Mouse (Mus musculus) heart, postnatal 14 days (tissue): ENCODE measurements around the gene Lgals4. TPM values are rescaled to one million over a fixed set of nuclear protein-coding genes. Genes with fewer than 3 reads are reported as not detected.

Experiments
- DNase-seq, 2 experiments: peaks; one replicate each; pipeline ENCODE4 v3.0.0; 2021 to 2022
- intact Hi-C: fragments of 180-260 bp; cut with DNase I; formaldehyde crosslinking; loops from one replicate; pipeline ENCODE4 v1.15.1; 2025
- total RNA-seq, 2 experiments: library from RNA; stranded (reverse); gene quantifications; 2 replicates each; pipeline ENCODE4 v1.2.3; 2021

The Lgals4 gene
- total RNA-seq, 2 experiments from 2014 or later = 38.7 to 51.1 TPM

GRCm38 (mm10) chr7:28807641-28808220 lies 25.9 kb upstream of the Lgals4 start:
- intact Hi-C loops = no loop called here
- DNase-seq = peak; percentile 48 to 64

GRCm38 (mm10) chr7:28808221-28808941 lies 25.3 kb upstream of the Lgals4 start, which contains the start of gene Hnrnpl:
Gene Hnrnpl (plus strand): TSS chr7:28808541.
- DNase-seq = peak; percentile 30 to 81
- intact Hi-C loops = no loop called here

- intact Hi-C loops = no loop called here
Observed at GRCm38 (mm10) chr7:28808957-28809393, 24.7 kb upstream of the Lgals4 start.

GRCm38 (mm10) chr7:28809401-28810089 lies 24.1 kb upstream of the Lgals4 start:
- DNase-seq = peak; percentile 62 to 65
- intact Hi-C loops = loop anchor here (2.0 kb wide), 1 partner anchor 17 kb away; no protein-coding TSS in a partner anchor

More at GRCm38 (mm10) chr7:28808957-28809393, 24.7 kb upstream of the Lgals4 start:
- peak; percentile 97 to 99 for DNase-seq

GRCm38 (mm10) chr7:28810107-28811066 lies 23.3 kb upstream of the Lgals4 start:
- intact Hi-C loops = loop anchor here (2.0 kb wide), 1 partner anchor 16 kb away; no protein-coding TSS in a partner anchor
- DNase-seq = peak; percentile 99

- peak; percentile 97 to 98 for DNase-seq
- intact Hi-C loops = loop anchor here (2.0 kb wide), 1 partner anchor 16 kb away; no protein-coding TSS in a partner anchor
Observed at GRCm38 (mm10) chr7:28811228-28811627, 22.4 kb upstream of the Lgals4 start.

GRCm38 (mm10) chr7:28811640-28812275 lies 21.9 kb upstream of the Lgals4 start:
- intact Hi-C loops = loop anchor here (2.0 kb wide), 2 partner anchors 15 kb away; no protein-coding TSS in a partner anchor
- DNase-seq = no peak

- intact Hi-C loops = loop anchor here (2.0 kb wide), 1 partner anchor 16 kb away; no protein-coding TSS in a partner anchor
- DNase-seq = peak in 1 of 2 experiments; percentile 38
Observed at GRCm38 (mm10) chr7:28812436-28812835, 21.2 kb upstream of the Lgals4 start.

GRCm38 (mm10) chr7:28812949-28813348 lies 20.7 kb upstream of the Lgals4 start:
- intact Hi-C loops = loop anchor here (2.0 kb wide), 1 partner anchor 16 kb away; no protein-coding TSS in a partner anchor
- peak in 1 of 2 experiments; percentile 11 for DNase-seq

GRCm38 (mm10) chr7:28814306-28815034 lies 19.2 kb upstream of the Lgals4 start:
- intact Hi-C loops = no loop called here
- DNase-seq = no peak

- intact Hi-C loops = no loop called here
- DNase-seq = peak in 1 of 2 experiments; percentile 2
Observed at GRCm38 (mm10) chr7:28815230-28815629, 18.4 kb upstream of the Lgals4 start.

GRCm38 (mm10) chr7:28816201-28816600 lies 17.5 kb upstream of the Lgals4 start:
- intact Hi-C loops = no loop called here
- peak in 1 of 2 experiments; percentile 43 for DNase-seq

- intact Hi-C loops = no loop called here
- no peak for DNase-seq
Observed at GRCm38 (mm10) chr7:28816920-28817319, 16.7 kb upstream of the Lgals4 start.

GRCm38 (mm10) chr7:28817524-28817923 lies 16.1 kb upstream of the Lgals4 start:
- peak in 1 of 2 experiments; percentile 12 for DNase-seq
- intact Hi-C loops = no loop called here

GRCm38 (mm10) chr7:28817957-28818356 lies 15.7 kb upstream of the Lgals4 start:
- intact Hi-C loops = no loop called here
- no peak for DNase-seq

GRCm38 (mm10) chr7:28818436-28818835 lies 15.2 kb upstream of the Lgals4 start:
- intact Hi-C loops = no loop called here
- DNase-seq = no peak

GRCm38 (mm10) chr7:28818861-28819452 lies 14.7 kb upstream of the Lgals4 start:
- DNase-seq = no peak
- intact Hi-C loops = no loop called here

- no peak for DNase-seq
- intact Hi-C loops = no loop called here
Observed at GRCm38 (mm10) chr7:28819571-28819970, 14.1 kb upstream of the Lgals4 start.
